Mouse (Mus musculus) lung, postnatal 25 days (tissue): ENCODE data around the gene Oaz1.

Source experiments
- DNase-seq: peaks from one replicate; pipeline ENCODE4 v3.0.0; 2022; ENCODE audit warnings: low spot score

The Oaz1 gene

DNA sequence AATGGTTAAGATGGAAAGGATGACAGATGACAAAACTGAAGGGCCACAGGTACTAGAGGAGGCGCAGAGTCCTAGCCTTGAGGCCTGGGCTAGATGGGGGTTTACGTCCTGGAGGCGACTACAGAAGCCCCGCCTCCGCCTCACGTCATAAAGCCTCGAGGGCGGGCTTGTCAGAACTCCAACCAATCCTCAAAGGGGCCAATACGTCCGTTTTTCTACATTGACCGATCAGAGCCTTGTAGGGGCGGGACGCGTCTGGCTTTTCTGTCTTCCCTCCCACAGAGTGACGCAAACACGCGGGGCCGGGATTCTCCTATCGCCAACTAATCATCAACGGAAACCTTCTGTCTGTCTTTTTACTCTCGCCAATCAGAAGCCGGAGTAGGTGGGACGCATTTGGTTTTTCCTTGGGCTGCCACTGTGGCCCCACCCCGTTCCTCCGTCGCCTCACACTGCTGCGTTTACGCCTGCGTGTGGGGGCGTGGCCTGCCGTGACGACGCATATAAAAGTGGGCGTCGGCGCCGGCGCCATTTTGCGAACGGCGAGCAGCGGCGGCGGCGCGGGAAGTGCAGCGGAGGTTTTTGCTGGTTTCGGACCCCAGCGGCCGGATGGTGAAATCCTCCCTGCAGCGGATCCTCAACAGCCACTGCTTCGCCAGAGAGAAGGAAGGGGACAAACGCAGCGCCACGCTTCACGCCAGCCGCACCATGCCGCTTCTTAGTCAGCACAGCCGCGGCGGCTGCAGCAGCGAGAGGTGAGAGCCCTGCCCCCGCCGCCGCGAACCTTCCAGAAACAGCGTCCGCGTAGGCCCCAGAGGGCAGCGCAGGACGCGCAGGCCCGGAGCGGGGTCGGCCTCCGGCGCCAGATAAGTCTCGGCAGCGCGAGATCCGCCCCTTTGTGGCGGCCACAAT, at the start of gene Oaz1:
Gene Oaz1 (plus strand): TSS at position 506 of the 912 bp plus-strand sequence.
- peak; percentile 100 for DNase-seq

DNA sequence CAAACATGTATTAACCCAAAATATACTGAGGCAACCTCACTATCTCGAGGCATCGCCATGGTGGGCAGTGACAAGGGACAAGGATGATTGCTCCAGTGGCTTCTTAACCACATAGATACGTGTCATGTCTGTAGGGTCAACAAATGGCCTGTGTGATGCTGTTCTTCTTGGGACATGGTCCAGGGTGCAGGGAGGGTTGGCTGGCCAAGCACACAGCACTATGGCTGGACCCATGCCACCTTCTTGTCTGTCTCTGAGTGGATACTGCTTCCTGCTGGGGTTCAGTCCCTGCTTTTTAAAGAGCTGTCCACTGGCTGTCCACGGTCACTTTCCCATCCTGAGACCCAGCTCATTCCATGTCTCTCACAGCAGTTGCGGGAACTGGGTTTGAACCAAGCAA, 49.3 kb upstream of the Oaz1 start:
- DNase-seq = no peak

DNA sequence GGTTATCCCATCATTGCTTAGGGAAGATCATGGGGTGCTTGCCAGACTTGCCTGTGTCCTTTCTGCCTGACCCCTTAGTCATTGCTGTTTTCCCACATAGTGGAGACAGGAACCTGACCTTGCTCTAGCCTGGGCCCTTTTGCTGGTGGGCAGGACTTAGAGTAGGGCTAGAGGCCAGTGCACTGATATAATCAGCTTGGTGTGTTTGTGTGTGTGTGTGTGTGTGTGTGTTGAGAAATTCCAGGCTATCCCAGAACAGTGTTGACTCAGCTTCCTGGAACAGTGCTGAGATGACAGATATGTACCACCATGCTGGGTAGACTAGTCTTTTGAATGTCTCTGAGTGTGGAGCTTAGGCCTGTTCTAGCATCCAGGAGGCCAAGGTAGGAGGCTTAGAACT, 46.9 kb upstream of the Oaz1 start:
- DNase-seq = no peak

DNA sequence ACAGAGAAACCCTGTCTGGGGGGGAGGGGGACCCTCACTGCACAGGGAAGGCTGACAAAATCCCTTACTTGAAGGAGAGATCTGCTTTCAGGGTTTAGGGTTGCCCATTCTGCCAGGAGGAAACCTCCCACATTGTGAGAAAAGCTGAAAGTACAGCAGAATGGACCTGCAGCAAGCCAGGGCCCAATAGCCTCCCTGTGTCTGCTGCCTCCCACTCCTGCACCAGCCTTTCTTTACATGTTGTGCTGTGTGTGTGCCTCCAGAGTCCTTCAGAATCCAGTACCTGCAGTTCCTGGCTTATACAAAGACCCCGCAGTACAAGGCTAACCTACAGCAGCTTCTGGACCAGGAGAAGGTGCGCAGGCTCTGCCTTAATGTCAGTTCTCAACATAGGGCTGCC, 42.2 kb upstream of the Oaz1 start:
- DNase-seq = no peak

DNA sequence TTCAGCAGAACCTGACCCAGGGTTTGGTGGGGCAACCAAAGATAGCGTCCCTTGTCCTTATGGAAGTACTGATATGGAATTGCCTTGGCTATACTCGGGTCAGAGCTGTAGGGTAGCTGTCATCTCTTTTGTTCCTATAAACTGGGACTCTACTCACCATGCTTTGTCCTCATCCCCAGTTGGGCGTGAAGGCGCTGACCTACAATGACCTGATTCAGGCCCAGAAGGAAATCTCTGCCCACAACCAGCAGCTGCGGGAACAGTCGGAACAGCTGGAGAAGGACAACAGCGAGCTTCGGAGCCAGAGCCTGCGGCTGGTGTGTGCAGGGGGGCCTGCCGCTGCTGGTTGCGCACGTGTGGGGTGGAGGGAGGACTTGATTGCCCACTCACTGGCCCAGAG, 41.6 kb upstream of the Oaz1 start:
- DNase-seq = no peak

DNA sequence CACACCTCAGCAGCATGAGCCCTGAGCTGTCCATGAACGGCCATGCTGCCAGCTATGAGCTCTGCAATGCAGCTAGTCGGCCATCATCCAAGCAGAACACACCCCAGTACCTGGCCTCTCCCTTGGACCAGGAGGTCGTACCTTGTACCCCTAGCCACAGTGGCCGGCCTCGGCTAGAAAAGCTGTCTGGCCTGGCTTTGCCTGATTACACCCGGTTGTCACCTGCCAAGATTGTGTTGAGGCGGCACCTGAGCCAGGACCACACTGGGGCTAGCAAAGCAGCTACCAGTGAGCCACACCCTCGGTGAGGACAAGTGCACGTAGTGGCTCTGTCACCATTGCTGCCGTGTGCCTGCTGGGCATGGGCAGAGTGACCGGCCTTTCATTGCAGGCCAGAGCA, 40.5 kb upstream of the Oaz1 start:
- no peak for DNase-seq

DNA sequence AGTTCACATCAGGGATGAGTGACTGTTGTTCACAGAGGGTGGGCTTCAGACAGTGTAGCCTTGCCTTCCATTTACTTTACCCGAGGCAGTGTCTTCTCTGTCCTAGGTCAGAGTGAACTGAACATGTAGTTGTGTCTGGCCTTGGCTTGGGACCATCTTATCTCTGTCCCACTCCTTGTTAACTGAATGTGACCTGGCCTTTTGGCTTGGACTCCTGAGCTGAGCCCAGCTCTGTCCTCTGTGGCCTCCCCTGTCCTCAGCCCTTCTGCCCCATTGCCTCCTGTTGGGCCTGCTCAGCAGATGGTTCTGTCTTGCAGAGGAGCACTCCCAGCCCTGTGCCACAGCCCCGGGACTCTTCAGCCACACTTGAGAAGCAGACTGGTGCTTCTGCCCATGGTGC, 38.9 kb upstream of the Oaz1 start:
- DNase-seq = no peak

DNA sequence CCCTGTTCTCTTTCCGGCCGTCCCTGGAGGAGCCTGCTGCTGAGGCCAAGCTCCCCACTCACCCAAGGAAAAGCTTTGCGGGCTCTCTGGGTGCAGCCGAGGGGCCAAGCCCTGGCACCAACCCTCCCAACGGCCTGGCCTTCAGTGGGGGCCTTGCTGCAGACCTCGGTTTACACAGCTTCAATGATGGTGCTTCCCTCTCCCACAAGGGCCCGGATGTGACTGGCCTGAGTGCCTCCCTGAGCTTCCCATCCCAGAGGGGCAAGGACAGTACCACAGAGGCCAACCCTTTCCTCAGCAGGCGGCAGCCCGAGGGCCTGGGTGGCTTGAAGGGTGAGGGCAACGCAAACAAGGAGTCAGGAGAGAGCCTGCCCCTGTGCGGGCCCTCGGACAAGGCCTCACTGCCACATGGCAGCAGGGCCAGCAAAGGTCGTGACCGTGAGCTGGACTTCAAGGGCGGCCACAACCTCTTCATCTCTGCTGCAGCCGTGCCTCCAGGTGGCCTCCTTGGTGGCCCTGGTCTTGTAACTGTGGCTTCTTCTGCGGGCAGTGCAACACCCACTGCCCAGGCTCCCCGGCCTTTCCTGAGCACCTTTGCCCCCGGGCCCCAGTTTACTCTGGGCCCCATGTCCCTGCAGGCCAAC, 35.6 kb upstream of the Oaz1 start:
- no peak for DNase-seq

DNA sequence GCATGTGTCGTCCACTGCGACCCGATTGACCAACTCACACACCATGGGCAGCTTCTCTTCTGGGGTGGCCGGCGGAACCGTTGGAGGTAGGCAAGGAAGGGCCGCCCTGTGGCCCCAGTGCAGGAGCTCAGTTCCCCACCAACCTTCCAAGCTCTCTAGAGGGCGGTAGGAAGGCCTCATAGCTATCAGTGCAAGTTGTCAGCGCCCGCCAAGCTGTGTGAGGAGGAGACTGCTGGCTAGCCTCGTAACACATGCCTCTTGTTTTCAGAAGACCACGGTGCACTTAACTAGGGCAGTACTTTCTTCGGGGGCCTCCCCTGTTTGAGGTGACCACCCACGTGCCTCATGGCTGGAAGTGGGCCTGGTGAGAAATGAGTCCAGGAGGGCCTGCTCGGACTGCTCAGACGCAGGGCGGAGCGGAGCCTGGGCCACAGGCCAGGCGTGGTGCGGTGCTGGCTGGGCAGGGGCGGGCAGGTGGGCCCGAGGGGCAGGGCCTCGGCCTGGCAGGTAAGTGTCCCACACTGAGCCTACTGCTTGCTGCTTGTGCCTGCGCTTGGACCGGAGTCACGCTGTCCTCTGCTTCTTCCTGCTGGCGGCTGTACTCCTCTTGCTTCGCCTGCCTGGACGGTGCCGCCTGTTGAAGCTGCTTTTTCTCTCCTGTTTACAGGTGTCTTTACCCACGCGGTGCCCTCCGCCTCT, 34.8 kb upstream of the Oaz1 start:
- DNase-seq = no peak

DNA sequence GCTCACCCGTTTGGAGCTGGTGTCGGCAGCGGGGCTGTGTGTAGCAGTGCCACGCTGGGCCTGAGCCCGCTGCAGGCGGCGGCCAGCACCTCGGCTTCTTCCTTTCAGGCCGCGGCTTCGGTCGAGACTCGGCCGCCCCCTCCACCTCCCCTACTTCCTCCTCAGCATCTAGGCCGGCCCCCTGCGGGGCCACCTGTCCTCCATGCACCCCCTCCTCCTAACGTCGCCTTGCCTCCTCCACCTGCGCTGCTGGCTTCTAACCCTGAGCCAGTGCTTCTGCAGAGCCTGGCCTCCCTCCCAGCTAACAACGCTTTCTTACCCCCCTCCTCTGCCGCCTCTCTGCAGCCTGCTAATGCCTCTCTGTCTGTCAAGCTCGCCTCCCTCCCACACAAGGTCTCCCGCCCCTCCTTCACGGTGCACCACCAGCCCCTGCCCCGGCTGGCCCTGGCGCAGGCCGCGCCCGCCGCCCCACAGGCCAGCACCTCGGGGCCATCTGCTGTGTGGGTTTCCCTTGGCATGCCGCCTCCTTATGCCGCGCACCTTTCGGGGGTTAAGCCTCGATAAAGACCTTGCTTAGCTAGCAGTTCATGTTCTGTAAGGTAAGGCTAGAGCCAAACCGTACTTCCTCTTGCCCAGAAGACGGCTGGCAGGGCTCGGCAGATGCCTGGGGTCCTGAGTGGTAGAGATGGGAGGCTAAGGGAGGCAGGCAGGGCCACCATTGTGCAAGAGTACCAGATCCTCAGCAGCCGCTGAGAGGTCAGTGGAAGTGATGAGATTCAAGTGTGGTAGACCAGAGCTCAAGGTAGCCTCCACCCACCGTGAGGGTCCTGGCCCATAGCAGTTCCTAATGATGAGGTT, 34.1 kb upstream of the Oaz1 start:
- DNase-seq = no peak

DNA sequence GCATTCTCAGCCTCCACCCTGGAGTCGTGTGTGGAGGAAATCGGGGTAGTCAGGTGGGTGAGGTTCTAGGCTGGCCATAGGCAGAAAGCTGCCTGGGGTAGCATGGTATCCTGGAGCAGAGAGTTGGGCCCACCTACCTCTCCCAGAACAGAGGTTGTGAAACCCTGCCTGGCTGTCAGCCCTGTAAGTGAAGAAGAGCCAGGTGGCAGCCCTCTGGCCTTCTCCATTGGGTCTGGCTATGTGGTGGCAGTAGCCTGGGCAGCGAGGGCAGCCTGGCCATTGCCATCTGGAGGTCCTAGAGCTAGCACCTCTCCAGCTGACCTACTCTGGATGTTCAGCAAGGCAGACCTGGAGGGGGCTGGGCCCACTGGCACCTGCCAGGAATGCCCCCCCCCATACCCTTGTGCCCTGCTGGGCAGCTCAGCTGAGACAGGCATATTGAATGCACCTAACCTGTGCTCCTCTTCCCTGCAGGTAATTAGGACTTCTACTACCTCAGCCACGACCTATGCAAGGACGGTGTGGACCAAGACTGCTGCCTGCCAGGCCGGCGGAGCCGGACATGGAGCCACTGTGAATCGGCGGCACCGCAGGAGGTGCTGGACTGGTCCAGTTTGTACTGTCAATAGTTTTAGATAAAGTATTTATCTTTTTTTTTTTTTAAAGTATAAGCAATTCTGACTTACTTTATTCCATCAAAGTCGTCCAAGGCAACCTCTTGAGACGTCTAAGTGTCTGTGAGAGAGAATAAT, 33.2 kb upstream of the Oaz1 start:
- no peak for DNase-seq

DNA sequence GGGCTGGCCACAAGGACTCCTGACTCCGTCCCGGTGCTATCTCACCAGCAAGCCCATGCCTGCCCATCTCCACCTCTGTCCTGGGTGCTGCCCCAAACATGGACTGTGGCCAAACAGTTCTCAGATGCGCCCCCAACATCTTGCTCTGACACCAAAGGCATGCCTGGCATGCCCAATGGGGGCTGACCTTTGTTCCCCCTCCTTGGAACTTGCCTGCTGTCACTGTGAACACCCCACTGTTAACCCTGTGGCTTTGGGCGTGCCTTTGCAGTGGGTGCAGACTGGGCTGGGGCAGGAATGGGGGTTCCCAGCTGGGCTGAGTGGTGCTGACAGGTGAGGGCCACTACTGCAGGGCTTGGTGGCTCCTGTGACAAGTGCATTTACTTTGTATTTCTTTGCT, 32.7 kb upstream of the Oaz1 start:
- DNase-seq = no peak

DNA sequence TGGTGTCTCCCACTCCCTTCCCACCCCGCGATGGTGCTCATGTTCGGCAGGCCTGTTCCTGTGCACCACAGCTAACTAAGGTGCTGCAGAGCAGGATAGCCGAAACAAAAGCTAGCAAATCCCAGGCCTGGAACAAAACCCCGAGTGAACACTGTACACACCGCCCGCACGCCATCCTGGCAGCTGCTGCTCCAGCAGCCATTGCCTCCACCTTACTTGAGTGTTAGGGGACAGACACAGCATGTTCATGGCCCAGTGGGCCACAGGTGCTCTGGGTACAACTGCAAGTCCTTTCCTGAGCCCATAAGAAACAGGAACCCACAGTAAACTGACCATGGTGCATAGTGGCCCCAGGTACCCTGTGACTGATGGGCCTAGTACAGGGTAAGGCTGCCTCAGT, 31.7 kb upstream of the Oaz1 start:
- no peak for DNase-seq

DNA sequence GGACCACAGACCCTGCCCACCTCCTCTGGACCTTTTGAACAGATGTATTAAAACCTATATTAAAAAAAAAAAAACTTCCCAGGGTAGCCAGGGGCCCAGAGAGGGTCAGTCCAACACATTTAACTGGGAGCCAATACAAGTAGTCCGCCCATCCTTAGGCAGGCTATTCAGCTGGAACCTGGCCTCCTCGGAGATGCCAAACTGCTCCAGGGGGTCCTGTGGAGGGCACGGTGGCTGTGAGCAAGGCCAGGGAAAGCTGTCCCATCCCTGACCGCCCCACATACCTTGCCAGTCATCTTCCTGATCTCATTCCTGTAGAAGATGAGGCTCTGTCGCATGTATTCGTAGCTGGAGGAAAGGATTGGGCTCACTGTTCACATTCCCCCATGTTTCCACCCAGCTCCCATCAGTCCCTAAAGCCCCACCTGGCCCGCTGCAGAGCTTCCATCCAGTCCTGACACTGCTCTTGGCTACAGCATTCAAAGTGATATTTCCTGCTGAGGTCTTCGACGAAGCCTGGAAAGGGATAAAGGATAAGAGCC, 30.1 kb upstream of the Oaz1 start:
- DNase-seq = no peak

DNA sequence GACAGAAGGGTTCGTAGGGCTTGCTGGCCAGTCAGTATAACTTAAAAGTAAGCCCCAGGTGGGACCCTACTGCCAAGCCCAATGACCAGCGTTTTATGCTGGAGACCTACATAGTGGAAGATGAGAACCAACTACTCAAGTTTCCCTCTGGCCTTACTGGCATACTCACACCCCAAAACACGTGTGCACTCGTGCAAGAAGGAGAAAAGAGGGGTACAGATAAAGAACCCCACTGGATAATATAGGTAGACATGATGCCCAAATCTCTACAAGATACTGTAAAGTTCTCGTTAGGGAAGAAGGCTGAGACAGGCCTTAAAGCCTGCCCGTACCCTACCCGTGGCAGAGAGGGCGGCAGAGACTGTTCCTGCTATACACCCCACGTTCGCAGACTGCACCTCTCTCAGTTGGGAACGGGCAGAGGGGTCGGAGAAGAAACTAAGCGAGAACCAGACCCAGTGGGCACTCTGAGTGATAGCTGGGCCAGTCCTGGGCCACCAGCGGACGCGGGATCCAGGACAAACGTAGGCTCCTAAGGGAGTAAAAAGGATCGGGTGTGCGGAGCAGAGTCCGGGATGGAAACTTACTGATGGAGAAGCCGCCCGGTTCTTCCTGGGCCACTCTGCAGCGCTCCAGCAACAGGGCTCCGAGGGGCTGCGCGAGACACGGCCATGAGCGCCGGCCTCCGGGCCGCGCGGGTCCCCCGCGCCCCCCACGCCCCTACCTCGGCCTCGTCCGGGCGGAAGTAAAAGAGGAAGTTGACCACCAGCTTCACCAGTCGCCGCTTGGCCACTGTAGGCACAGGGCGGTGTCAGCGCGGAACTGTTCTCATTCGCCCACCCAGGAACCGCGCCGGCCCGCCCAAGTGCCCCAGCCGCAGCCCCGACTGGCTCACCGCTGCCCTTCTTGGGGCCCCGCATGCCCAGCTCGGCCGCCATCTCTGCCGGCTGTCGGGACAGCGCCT, 29.0 kb upstream of the Oaz1 start:
- DNase-seq = no peak

DNA sequence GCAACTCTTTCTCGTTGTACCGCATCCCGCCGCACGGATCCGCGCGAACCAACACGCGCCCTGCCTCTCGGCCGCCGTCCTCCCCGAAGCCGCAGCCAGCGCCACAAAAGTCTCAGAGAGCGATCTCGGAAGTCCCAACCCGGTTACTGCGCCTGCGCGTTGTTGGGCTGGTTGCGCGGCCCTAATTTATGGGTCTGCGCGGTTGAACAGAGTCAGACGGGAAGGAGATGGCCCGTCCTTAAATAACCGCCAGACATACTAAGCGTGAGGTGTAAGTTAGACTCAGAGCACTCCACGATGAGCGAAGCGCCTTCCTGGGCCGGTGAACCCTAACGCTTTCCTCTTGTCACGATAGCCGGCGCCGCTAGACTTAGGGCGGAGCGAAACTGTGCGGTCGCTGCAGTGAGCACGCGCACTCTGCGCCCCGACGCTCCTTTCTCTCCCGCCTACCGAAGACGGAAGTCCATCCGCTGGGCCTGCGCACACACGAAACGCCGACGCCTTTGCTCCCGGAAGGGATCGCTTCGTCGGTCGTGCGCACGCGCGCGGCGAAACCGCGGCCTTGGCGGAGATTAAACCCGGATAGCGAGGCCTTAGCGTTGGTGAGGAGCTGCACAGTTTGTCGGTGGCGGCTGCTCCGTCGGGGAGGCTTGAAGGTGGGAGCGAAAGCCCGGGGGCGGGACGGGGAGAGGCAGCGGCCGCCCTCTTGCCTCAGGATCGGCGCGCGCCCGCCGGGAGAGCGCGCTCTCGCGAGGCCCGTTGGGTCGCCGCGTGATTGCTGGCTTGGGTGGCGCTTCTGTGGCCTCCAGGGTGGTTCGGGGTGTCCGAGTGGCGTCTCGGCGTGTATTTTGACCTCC, 28.1 kb upstream of the Oaz1 start, which contains the start of the genes Sf3a2 and Plekhj1:
Gene Sf3a2 (plus strand): TSS at position 49 of the 857 bp plus-strand sequence.
Gene Plekhj1 (minus strand): TSS at position 477 of the 857 bp plus-strand sequence.
- peak; percentile 96 for DNase-seq

DNA sequence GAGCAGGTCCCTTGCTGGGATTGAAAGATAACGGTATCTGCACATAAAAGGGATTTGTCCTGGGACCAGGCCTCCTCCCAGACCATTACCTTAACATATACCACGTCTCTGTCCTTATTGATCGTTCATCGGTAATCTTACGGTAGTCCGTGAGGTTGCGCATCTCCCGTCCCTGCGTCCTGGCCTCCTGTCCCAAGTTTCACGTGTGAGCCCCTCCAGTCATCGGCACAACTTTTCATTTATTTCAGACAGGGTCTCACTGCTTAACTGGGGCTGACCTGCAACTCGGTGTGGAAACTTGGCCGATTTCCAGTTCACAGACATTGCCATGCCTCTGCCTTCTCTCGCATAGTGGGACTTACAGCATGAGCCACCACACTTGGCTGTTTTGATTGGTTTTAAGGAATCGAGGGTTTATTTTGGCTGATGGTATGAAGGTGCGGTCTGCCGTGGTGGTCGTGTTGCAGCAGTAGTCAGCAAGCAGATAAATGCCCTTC, 27.3 kb upstream of the Oaz1 start:
- no peak for DNase-seq

DNA sequence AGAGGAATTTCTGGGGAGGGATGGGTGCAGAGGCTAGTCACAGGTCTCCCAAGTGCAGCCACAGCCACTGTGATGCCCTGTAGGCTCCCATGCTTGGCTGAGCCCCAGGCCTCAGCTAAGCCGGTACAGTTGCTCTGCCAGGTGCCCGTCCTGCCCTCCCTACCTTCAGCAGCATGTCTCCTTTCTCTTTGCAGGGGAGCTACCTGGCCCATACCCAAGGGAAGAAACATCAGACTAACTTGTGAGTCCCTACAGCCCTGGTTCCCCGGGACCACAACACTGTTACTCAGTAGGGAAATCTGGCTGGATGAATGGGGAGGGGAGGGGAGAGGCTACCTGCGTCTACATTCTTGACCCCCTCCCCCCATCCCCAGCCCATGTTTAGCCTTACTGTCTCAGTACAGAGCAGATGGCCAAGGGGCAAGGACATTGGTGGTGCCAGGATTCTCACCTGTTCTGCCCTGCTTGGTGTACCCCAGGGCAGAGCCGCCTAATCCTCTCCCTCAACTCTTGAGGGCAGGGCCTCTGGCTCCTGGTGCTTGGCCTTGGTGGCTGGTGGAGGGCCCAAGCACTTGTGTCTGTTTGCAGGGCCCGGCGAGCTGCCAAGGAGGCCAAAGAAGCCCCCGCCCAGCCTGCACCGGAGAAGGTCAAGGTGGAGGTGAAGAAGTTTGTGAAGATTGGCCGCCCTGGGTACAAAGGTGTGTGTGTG, 24.1 kb upstream of the Oaz1 start:
- DNase-seq = no peak
